Mouse (Mus musculus) mouse trophoblast stem cell (cell line): ENCODE data around the gene Cry1.

Source experiments
- in situ Hi-C, 2 experiments: fragments of 300-500 bp; cut with MseI, MboI; formaldehyde crosslinking; loops; 2 replicates in 1 of 2; 3 replicates in 1 of 2; pipeline ENCODE4 v1.15.1; 2025

The Cry1 gene

GRCm38 (mm10) chr10:85184964-85185608, at the start of gene Cry1:
TSS of gene Cry1 (minus strand) at chr10:85185064.
- in situ Hi-C loops: no loop called here

- in situ Hi-C loops: loop anchor here in 1 of 2 experiments (10.0 kb wide), 1 partner anchor 433 kb away; no protein-coding TSS in a partner anchor
Measured at GRCm38 (mm10) chr10:85221771-85222050, 36.8 kb upstream of the Cry1 start.

GRCm38 (mm10) chr10:85220918-85221770, 36.3 kb upstream of the Cry1 start:
- in situ Hi-C loops: loop anchor here in 1 of 2 experiments (10.0 kb wide), 1 partner anchor 434 kb away; no protein-coding TSS in a partner anchor

- in situ Hi-C loops: loop anchor here in 1 of 2 experiments (10.0 kb wide), 1 partner anchor 440 kb away; no protein-coding TSS in a partner anchor
Measured at GRCm38 (mm10) chr10:85214847-85215246, 30.0 kb upstream of the Cry1 start.

- in situ Hi-C loops: loop anchor here in 1 of 2 experiments (10.0 kb wide), 1 partner anchor 443 kb away; no protein-coding TSS in a partner anchor
Measured at GRCm38 (mm10) chr10:85211673-85212072, 26.8 kb upstream of the Cry1 start.

- in situ Hi-C loops: loop anchor here in 1 of 2 experiments (10.0 kb wide), 1 partner anchor 445 kb away; no protein-coding TSS in a partner anchor
Measured at GRCm38 (mm10) chr10:85210125-85210524, 25.3 kb upstream of the Cry1 start.

- in situ Hi-C loops: no loop called here
Measured at GRCm38 (mm10) chr10:85209119-85209605, 24.3 kb upstream of the Cry1 start.

- in situ Hi-C loops: no loop called here
Measured at GRCm38 (mm10) chr10:85205316-85205715, 20.5 kb upstream of the Cry1 start.

GRCm38 (mm10) chr10:85204255-85204855, 19.5 kb upstream of the Cry1 start:
- in situ Hi-C loops: no loop called here

- in situ Hi-C loops: no loop called here
Measured at GRCm38 (mm10) chr10:85194528-85194927, 9.7 kb upstream of the Cry1 start.

GRCm38 (mm10) chr10:85193321-85193720, 8.5 kb upstream of the Cry1 start:
- in situ Hi-C loops: no loop called here

- in situ Hi-C loops: no loop called here
Measured at GRCm38 (mm10) chr10:85190652-85191051, 5.8 kb upstream of the Cry1 start.

GRCm38 (mm10) chr10:85189966-85190365, 5.1 kb upstream of the Cry1 start:
- in situ Hi-C loops: no loop called here

- in situ Hi-C loops: no loop called here
Measured at GRCm38 (mm10) chr10:85186499-85186794, 1.6 kb upstream of the Cry1 start.

GRCm38 (mm10) chr10:85185639-85186498, 1.0 kb upstream of the Cry1 start:
- in situ Hi-C loops: no loop called here

GRCm38 (mm10) chr10:85184201-85184963, 482 bp downstream of the Cry1 start:
- in situ Hi-C loops: no loop called here

- in situ Hi-C loops: no loop called here
Measured at GRCm38 (mm10) chr10:85183619-85184018, 1.2 kb downstream of the Cry1 start.

- in situ Hi-C loops: no loop called here
Measured at GRCm38 (mm10) chr10:85182766-85183165, 2.1 kb downstream of the Cry1 start.

- in situ Hi-C loops: no loop called here
Measured at GRCm38 (mm10) chr10:85176640-85177039, 8.2 kb downstream of the Cry1 start.

GRCm38 (mm10) chr10:85165306-85165705, 19.6 kb downstream of the Cry1 start:
- in situ Hi-C loops: no loop called here

- in situ Hi-C loops: no loop called here
Measured at GRCm38 (mm10) chr10:85164791-85165190, 20.1 kb downstream of the Cry1 start.
